In the genomic region with DNA sequence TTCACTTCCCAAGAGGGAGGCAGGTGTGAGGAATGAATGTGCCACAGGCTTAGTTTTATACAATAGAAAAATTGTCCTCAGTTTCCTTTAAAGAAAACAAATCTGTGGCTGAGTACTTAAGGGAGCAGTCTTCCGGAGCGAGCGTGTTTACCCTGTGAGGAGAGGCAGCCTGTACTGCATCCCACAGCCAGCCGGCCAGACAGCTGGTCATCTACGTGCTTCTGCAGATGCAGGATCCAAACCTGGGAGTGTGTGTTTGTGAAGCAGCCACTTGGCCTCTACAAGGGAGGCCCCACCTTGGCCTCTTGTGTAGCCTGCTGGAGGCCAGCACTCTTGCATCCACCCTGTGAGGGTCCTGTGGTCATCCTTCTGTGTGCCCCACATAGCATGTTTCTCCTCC, we compare ENCODE assay signal across 22 mouse cellular contexts. TPM values are rescaled to one million over a fixed set of nuclear protein-coding genes. Genes with fewer than 3 reads are reported as not detected.
DNase-seq lines count a peak whose midpoint lies in the region; ATAC-seq and TF ChIP-seq lines count a peak whose summit lies in the region.
"Had no signal": no experiment of that assay in that cellular context is flagged by ENCODE, and none has a peak within 500 bp of the region (broad histone marks: within the 10 kb centered on the region; RNA-seq: fewer than 3 reads in every experiment).

No protein-coding gene starts in this region.

- H3K9ac ChIP-seq in kidney, embryonic 16.5 days (replicated peaks; ENCODE audit: low read length): no peak overlapping the region
- H3K9ac ChIP-seq in stomach, embryonic 16.5 days (ENCODE audit: low read length): no peak overlapping the region
- no peak overlapping the region for H3K9ac ChIP-seq in stomach, postnatal 0 days (ENCODE audit: low read length)
- H3K9ac ChIP-seq: heart, embryonic 13.5 days; limb, embryonic 13.5 days; liver, embryonic 13.5 days; lung, embryonic 15.5 days; midbrain, embryonic 15.5 days had no signal

- TF ChIP-seq EP300 in stomach, postnatal 0 days (optimal IDR thresholded peaks at IDR 0.05): no peak

- H3K36me3 ChIP-seq in heart, embryonic 10.5 days: no peaks in the 10 kb centered on the region
- H3K36me3 ChIP-seq in kidney, embryonic 16.5 days (ENCODE audit: insufficient read depth, low read length): no peaks in the 10 kb centered on the region
- no peaks in the 10 kb centered on the region for H3K36me3 ChIP-seq in stomach, embryonic 16.5 days (ENCODE audit: control insufficient read depth, insufficient read depth, low read length)
- no peaks in the 10 kb centered on the region for H3K36me3 ChIP-seq in stomach, postnatal 0 days (ENCODE audit: control insufficient read depth, insufficient read depth, low read length)
- H3K36me3 ChIP-seq: heart, embryonic 13.5 days; hindbrain, embryonic 10.5 days; limb, embryonic 13.5 days; liver, embryonic 13.5 days; lung, embryonic 15.5 days; midbrain, embryonic 15.5 days had no signal

- ATAC-seq in kidney, embryonic 16.5 days (ENCODE audit: low FRiP score, low TSS enrichment): peak; percentile 84; the same call in 1 of the 2 replicates
- ATAC-seq in stomach, embryonic 16.5 days (ENCODE audit: insufficient read depth, low FRiP score): 0 out of 2 replicates have a peak, but pooled peaks have one; percentile 9
- no peak for ATAC-seq in stomach, postnatal 0 days (ENCODE audit: low FRiP score, low TSS enrichment)
- ATAC-seq: midbrain, embryonic 15.5 days had no signal

- no peak for TF ChIP-seq CTCF in stomach, postnatal 0 days (IDR thresholded peaks at IDR 0.05; ENCODE audit: low read depth)

- H3K4me3 ChIP-seq in heart, embryonic 10.5 days: no peak overlapping the region
- H3K4me3 ChIP-seq in kidney, embryonic 16.5 days (ENCODE audit: low read length): no peak overlapping the region
- no peak overlapping the region for H3K4me3 ChIP-seq in stomach, embryonic 16.5 days (replicated peaks; ENCODE audit: low read length)
- no peak overlapping the region for H3K4me3 ChIP-seq in stomach, postnatal 0 days (ENCODE audit: low read depth, low read length)
- H3K4me3 ChIP-seq: heart, embryonic 13.5 days; hindbrain, embryonic 10.5 days; layer of hippocampus, adult 2 months; limb, embryonic 13.5 days; liver, embryonic 13.5 days; lung, embryonic 15.5 days; megakaryocyte, embryonic 14.5 days; midbrain, embryonic 15.5 days; myocyte had no signal

- no peak overlapping the region for H3K4me2 ChIP-seq in kidney, embryonic 16.5 days (replicated peaks; ENCODE audit: low read depth, low read length)
- no peak overlapping the region for H3K4me2 ChIP-seq in stomach, embryonic 16.5 days (ENCODE audit: low read depth, low read length)
- H3K4me2 ChIP-seq in stomach, postnatal 0 days (replicated peaks; ENCODE audit: low read depth): no peak overlapping the region
- H3K4me2 ChIP-seq: heart, embryonic 13.5 days; limb, embryonic 13.5 days; liver, embryonic 13.5 days; lung, embryonic 15.5 days; midbrain, embryonic 15.5 days had no signal

- H3K27me3 ChIP-seq in heart, embryonic 10.5 days (ENCODE audit: insufficient read depth, poor library complexity, severe bottlenecking): peaks cover 66% of the 10 kb centered on the region
- no peaks in the 10 kb centered on the region for H3K27me3 ChIP-seq in kidney, embryonic 16.5 days (ENCODE audit: insufficient read depth, low read length)
- no peaks in the 10 kb centered on the region for H3K27me3 ChIP-seq in stomach, embryonic 16.5 days (ENCODE audit: control insufficient read depth, insufficient read depth, low read length)
- H3K27me3 ChIP-seq in stomach, postnatal 0 days (ENCODE audit: control insufficient read depth, insufficient read depth, low read length): no peaks in the 10 kb centered on the region
- H3K27me3 ChIP-seq: liver, embryonic 13.5 days; lung, embryonic 15.5 days; midbrain, embryonic 15.5 days had no signal

- DNase-seq in heart, adult 11 months: peak; percentile 96
- DNase-seq in heart, embryonic 10.5 days (ENCODE audit: low spot score): no peak
- DNase-seq in kidney, postnatal 25 days: no peak
- DNase-seq in stomach, postnatal 0 days (ENCODE audit: low spot score): no peak
- DNase-seq in spleen, adult 12 weeks (ENCODE audit: low spot score): no peak
- DNase-seq: cerebellum, adult 18-20 months; cerebellum, postnatal 25 days; gastrocnemius, postnatal 10 days; layer of hippocampus, postnatal 36 days; liver, embryonic 13.5 days; spleen, adult 18-20 months; thymus, adult 2 months had no signal

- peaks cover 5% of the 10 kb centered on the region for H3K4me1 ChIP-seq in heart, embryonic 10.5 days
- peaks cover 22% of the 10 kb centered on the region for H3K4me1 ChIP-seq in kidney, embryonic 16.5 days (ENCODE audit: insufficient read depth, low read length)
- peaks cover 11% of the 10 kb centered on the region; the same call in 1 of the 2 replicates for H3K4me1 ChIP-seq in stomach, embryonic 16.5 days (ENCODE audit: control insufficient read depth, insufficient read depth, low read length)
- H3K4me1 ChIP-seq in stomach, postnatal 0 days (replicated peaks; ENCODE audit: control insufficient read depth, insufficient read depth): no peaks in the 10 kb centered on the region
- H3K4me1 ChIP-seq: midbrain, embryonic 15.5 days had no signal

- no peak overlapping the region for H3K27ac ChIP-seq in heart, embryonic 10.5 days
- no peak overlapping the region for H3K27ac ChIP-seq in kidney, embryonic 16.5 days (ENCODE audit: low read length)
- H3K27ac ChIP-seq in stomach, embryonic 16.5 days (ENCODE audit: low read length): no peak overlapping the region
- no peak overlapping the region for H3K27ac ChIP-seq in stomach, postnatal 0 days (replicated peaks)
- H3K27ac ChIP-seq: heart, embryonic 13.5 days; hindbrain, embryonic 10.5 days; layer of hippocampus, adult 2 months; limb, embryonic 13.5 days; liver, embryonic 13.5 days; lung, embryonic 15.5 days; midbrain, embryonic 15.5 days had no signal

- 72% methylated on average over 5 of the region's 5 CpGs for WGBS in heart, embryonic 10.5 days
- 18% methylated on average over 5 of the region's 5 CpGs for WGBS in kidney, embryonic 16.5 days
- 34% methylated on average over 5 of the region's 5 CpGs for WGBS in stomach, embryonic 16.5 days
- 34% methylated on average over 5 of the region's 5 CpGs for WGBS in stomach, postnatal 0 days

- H3K9me3 ChIP-seq in heart, embryonic 10.5 days: no peaks in the 10 kb centered on the region
- H3K9me3 ChIP-seq in kidney, embryonic 16.5 days (ENCODE audit: low read length): no peaks in the 10 kb centered on the region
- H3K9me3 ChIP-seq in stomach, embryonic 16.5 days (replicated peaks; ENCODE audit: control insufficient read depth, low read length): no peaks in the 10 kb centered on the region
- H3K9me3 ChIP-seq in stomach, postnatal 0 days (ENCODE audit: control insufficient read depth, low read length): no peaks in the 10 kb centered on the region
- H3K9me3 ChIP-seq: heart, embryonic 13.5 days; hindbrain, embryonic 10.5 days; limb, embryonic 13.5 days; liver, embryonic 13.5 days; lung, embryonic 15.5 days; megakaryocyte, embryonic 14.5 days; midbrain, embryonic 15.5 days had no signal

RNA-seq across cellular contexts. Expression of a gene that starts 24.7 kb away (rescaled TPM):
- polyA plus RNA-seq in heart, embryonic 10.5 days (2016; fragmentation: Nextera tagmentation; extraction: Ambion mirVana): 9.6 and 31.5 TPM in 2 replicates
- 93.7 and 97.5 TPM in 2 replicates for polyA plus RNA-seq in kidney, embryonic 16.5 days (2015; fragmentation: Nextera tagmentation; extraction: Ambion mirVana)
- polyA plus RNA-seq in stomach, embryonic 16.5 days (2015; fragmentation: Nextera tagmentation; extraction: Ambion mirVana): 137 and 139 TPM in 2 replicates
- polyA plus RNA-seq in stomach, postnatal 0 days (2015; fragmentation: Nextera tagmentation; extraction: Ambion mirVana): 58.6 and 59.2 TPM in 2 replicates

RNA-seq across cellular contexts. Expression of a gene that starts 50.5 kb away (rescaled TPM):
- 0.59 and 1.4 TPM in 2 replicates for polyA plus RNA-seq in heart, embryonic 10.5 days (2016; fragmentation: Nextera tagmentation; extraction: Ambion mirVana)
- 15.0 and 17.7 TPM in 2 replicates for polyA plus RNA-seq in kidney, embryonic 16.5 days (2015; fragmentation: Nextera tagmentation; extraction: Ambion mirVana)
- polyA plus RNA-seq in stomach, embryonic 16.5 days (2015; fragmentation: Nextera tagmentation; extraction: Ambion mirVana): 2.9 and 3.3 TPM in 2 replicates
- polyA plus RNA-seq in stomach, postnatal 0 days (2015; fragmentation: Nextera tagmentation; extraction: Ambion mirVana): 1.6 and 1.8 TPM in 2 replicates
